Mouse (Mus musculus) hindbrain, embryonic 13.5 days (tissue): Measurements from ENCODE around the gene Aplp1. TPM values are rescaled to one million over a fixed set of nuclear protein-coding genes. Genes with fewer than 3 reads are reported as not detected.

Source experiments
- ATAC-seq: fragments of 200-750 bp; cut with Nextera tagmentation; 2 replicates; pipeline ENCODE4 v1.8.0; 2017; ENCODE audit warnings: moderate TSS enrichment; ENCODE audit not compliant: low FRiP score
- H3K27ac ChIP-seq: fragments of 300-500 bp; sonication (generic); 2 replicates; pipeline ENCODE4 v1.5.1; 2015; ENCODE audit warnings: inconsistent platforms, mild to moderate bottlenecking, moderate library complexity
- H3K27me3 ChIP-seq: fragments of 300-500 bp; sonication (generic); 2 replicates; pipeline ENCODE4 v1.6.1; 2015; ENCODE audit warnings: mild to moderate bottlenecking, inconsistent platforms
- H3K36me3 ChIP-seq: fragments of 300-500 bp; sonication (generic); 2 replicates; pipeline ENCODE4 v1.6.1; 2015; ENCODE audit warnings: mild to moderate bottlenecking, inconsistent platforms
- H3K4me1 ChIP-seq: fragments of 300-500 bp; sonication (generic); replicated peaks from 2 replicates; pipeline ENCODE4 v1.6.1; 2015; ENCODE audit warnings: inconsistent platforms
- H3K4me2 ChIP-seq: fragments of 300-500 bp; sonication (generic); 2 replicates; pipeline ENCODE4 v1.6.1; 2015; ENCODE audit warnings: inconsistent platforms, mild to moderate bottlenecking, moderate library complexity
- H3K4me3 ChIP-seq: fragments of 300-500 bp; sonication (generic); 2 replicates; pipeline ENCODE4 v1.5.1; 2015; ENCODE audit warnings: mild to moderate bottlenecking, inconsistent platforms
- H3K9ac ChIP-seq: fragments of 300-500 bp; sonication (generic); 2 replicates; pipeline ENCODE4 v1.6.1; 2015; ENCODE audit warnings: mild to moderate bottlenecking, inconsistent platforms
- H3K9me3 ChIP-seq: fragments of 300-500 bp; sonication (generic); 2 replicates; pipeline ENCODE4 v1.6.1; 2016; ENCODE audit warnings: inconsistent platforms
- WGBS: fragments of 180-500 bp; shearing (Covaris S2); methylation state at CpG from one replicate; pipeline ENCODE4 v1.1.7; 2015; 5-methylcytosine and 5-hydroxymethylcytosine counted together
- polyA plus RNA-seq: library from polyadenylated mRNA; unstranded; fragments of >200 nt; fragmentation: Nextera tagmentation; extraction: Ambion mirVana; gene quantifications from 2 replicates; pipeline ENCODE4 v1.2.1, GENCODE M21; 2015

Gene Aplp1
- polyA plus RNA-seq, 1 experiment from 2014 or later: 583 TPM

DNA sequence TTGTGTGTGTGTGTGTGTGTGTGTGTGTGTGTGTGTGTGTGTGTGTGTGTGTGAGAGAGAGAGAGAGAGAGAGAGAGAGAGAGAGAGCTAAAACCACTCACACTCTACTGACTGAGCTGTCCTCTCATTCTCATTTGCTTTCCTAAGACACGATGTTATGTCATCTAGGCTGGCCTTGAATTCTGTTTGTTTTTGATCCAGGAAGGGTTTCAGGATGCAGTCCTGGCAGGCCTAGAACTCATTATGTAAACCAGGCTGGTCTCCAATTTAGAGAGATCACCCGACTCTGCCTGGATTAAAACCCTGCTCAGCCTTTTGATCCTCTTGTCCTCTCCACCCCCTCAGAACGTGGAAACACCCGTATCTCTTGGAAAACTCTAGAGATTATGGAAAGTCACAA is 18.7 kb upstream of the Aplp1 start:
- no peak overlapping the region for H3K4me2 ChIP-seq

GRCm38 (mm10) chr7:30463568-30463967 is 18.2 kb upstream of the Aplp1 start:
- WGBS: 26% methylated on average over 7 of the region's 7 CpGs
- Histone ChIP-seq H3K4me3 (no peak overlapping the region), H3K36me3 (no peaks in the 10 kb centered on the region), H3K9ac (no peak overlapping the region), H3K27ac (no peak overlapping the region), H3K27me3 (peaks cover 97% of the 10 kb centered on the region), H3K9me3 (no peaks in the 10 kb centered on the region), H3K4me2 (no peak overlapping the region), H3K4me1 (peaks cover 28% of the 10 kb centered on the region)
- ATAC-seq: no peak

More for the DNA sequence above, 18.7 kb upstream of the Aplp1 start:
- Histone ChIP-seq H3K36me3 (no peaks in the 10 kb centered on the region), H3K27me3 (peaks cover 94% of the 10 kb centered on the region), H3K4me3 (no peak overlapping the region), H3K4me1 (peaks cover 24% of the 10 kb centered on the region), H3K27ac (no peak overlapping the region), H3K9me3 (no peaks in the 10 kb centered on the region), H3K9ac (no peak overlapping the region)
- no peak for ATAC-seq
- WGBS: 30% methylated on average over 4 of the region's 4 CpGs

- Histone ChIP-seq H3K27me3 (peaks cover 96% of the 10 kb centered on the region), H3K4me2 (no peak overlapping the region), H3K27ac (no peak overlapping the region), H3K9ac (no peak overlapping the region), H3K4me3 (no peak overlapping the region), H3K9me3 (no peaks in the 10 kb centered on the region), H3K36me3 (no peaks in the 10 kb centered on the region), H3K4me1 (peaks cover 39% of the 10 kb centered on the region)
- WGBS: 24% methylated on average over 6 of the region's 6 CpGs
- no peak for ATAC-seq
These were observed 14.1 kb upstream of the Aplp1 start for GRCm38 (mm10) chr7:30459484-30459883.

DNA sequence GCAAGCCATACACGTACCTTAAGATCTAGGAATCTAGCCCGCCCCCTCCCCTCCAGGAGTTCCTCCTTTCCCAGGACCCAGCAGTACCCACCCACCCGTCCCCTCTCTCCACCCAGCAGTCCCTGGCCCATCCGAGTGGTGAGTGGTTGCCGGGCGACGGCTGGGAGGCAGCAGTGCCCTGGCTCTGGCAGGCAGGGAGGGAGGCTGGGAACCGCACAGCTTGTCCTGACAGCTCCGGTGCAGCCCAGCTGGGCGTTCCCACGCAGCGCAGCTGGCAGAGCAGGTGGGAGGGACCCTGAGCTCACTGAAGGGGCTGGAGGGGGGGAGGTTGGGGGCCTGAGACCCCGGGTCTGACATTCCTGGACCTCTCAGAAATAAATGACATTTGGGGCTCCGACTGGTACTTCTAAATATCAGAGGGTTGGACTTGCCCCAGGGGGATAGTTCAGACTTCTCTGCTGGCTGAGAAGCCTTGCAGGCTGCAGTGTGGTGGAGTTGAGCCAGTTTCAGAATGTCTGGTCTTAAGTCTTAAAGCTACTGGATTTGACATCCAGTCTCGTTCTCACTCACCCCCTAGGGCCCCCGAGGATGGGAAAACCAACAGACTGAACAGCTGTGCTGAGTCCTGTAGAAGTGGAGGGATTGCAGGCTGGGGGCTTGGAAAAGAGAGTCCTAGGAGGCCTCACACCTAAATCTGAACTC is 12.4 kb upstream of the Aplp1 start, which contains the start of the genes Kirrel2 and Nphs1:
Gene Kirrel2, minus strand, starts transcription at position 62 of the 702 bp plus-strand sequence.
Gene Nphs1, plus strand, starts transcription at position 687 of the 702 bp plus-strand sequence.
- no peaks in the 10 kb centered on the region for H3K36me3 ChIP-seq
- peak; percentile 85 for ATAC-seq
- WGBS: 2% methylated on average over 16 of the region's 16 CpGs
- H3K27me3 ChIP-seq: peaks cover 97% of the 10 kb centered on the region
- H3K9ac ChIP-seq: peak within 1 kb of the TSS; percentile 63
- no peaks in the 10 kb centered on the region for H3K9me3 ChIP-seq
- H3K4me1 ChIP-seq: peaks cover 49% of the 10 kb centered on the region
- peak within 1 kb of the TSS; percentile 57 for H3K4me2 ChIP-seq
- H3K27ac ChIP-seq: peak within 1 kb of the TSS; percentile 64
- peak within 1 kb of the TSS; percentile 32 for H3K4me3 ChIP-seq

- Histone ChIP-seq H3K36me3 (no peaks in the 10 kb centered on the region), H3K27ac (0 out of 2 replicates have a peak overlapping the region, but pooled peaks have one; percentile 35), H3K4me3 (peak overlapping the region; percentile 32), H3K4me1 (peaks cover 49% of the 10 kb centered on the region), H3K9me3 (no peaks in the 10 kb centered on the region), H3K27me3 (peaks cover 96% of the 10 kb centered on the region), H3K4me2 (peak overlapping the region; percentile 57), H3K9ac (peak overlapping the region; percentile 63)
- ATAC-seq: peak; percentile 28; the same call in 1 of the 2 replicates
- under 1% methylated on average over 31 of the region's 31 CpGs for WGBS
These were observed 11.7 kb upstream of the Aplp1 start for GRCm38 (mm10) chr7:30456911-30457628.

DNA sequence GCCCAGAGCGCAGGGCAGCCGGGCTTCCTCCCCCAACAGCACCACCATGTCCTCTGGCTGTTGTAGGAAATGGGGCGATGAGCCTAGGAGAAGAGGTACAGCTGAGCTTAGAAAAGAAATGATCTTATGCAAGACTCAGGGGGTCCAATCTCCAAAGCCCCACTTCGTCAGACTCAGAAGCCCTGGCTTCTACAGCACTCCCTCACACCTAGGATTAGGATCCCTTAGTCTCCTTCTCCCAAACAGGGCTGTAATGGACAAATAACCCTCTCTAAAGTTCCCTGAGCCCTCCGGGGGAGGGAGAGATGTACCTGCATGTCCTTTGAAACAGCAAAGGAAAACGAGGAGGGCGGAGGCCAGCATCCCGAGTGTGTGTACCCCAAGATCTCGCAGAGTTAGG is 11.2 kb upstream of the Aplp1 start:
- Histone ChIP-seq H3K27me3 (peaks cover 93% of the 10 kb centered on the region), H3K9me3 (no peaks in the 10 kb centered on the region), H3K9ac (peak overlapping the region; percentile 63; the same call in 1 of the 2 replicates), H3K36me3 (no peaks in the 10 kb centered on the region), H3K27ac (0 out of 2 replicates have a peak overlapping the region, but pooled peaks have one; percentile 35), H3K4me1 (peaks cover 49% of the 10 kb centered on the region), H3K4me3 (peak overlapping the region; percentile 32), H3K4me2 (peak overlapping the region; percentile 57)
- ATAC-seq: no peak
- WGBS: 1% methylated on average over 9 of the region's 9 CpGs

GRCm38 (mm10) chr7:30454259-30454658 is 8.9 kb upstream of the Aplp1 start:
- peak overlapping the region; percentile 24 for H3K4me3 ChIP-seq
- 8% methylated on average over 6 of the region's 6 CpGs for WGBS
- H3K4me2 ChIP-seq: peak overlapping the region; percentile 42
- H3K36me3 ChIP-seq: no peaks in the 10 kb centered on the region
- no peak for ATAC-seq
- no peak overlapping the region for H3K9ac ChIP-seq
- no peak overlapping the region for H3K27ac ChIP-seq
- peaks cover 74% of the 10 kb centered on the region for H3K27me3 ChIP-seq
- H3K4me1 ChIP-seq: peaks cover 41% of the 10 kb centered on the region
- no peaks in the 10 kb centered on the region for H3K9me3 ChIP-seq

DNA sequence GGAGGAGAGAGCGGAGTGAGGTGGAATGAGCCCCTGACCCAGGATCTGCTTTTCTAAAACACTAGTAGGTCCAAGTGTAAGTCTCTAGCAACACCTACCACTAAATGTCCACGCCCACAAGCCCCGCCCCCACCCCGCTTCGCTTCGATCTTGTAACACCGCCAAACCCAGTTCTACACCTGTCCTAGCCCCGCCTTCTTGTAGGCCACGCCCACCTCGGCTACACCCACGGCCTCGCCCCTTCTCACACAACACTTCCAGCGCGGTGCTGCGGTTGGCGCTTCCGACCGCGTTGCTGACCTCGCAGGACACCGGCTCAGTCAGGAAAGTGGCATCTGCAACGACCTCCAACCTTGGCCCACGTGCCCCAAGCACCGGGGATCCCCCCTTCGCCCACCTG is 8.4 kb upstream of the Aplp1 start:
- Histone ChIP-seq H3K9me3 (no peaks in the 10 kb centered on the region), H3K9ac (peak overlapping the region; percentile 29), H3K4me3 (peak overlapping the region; percentile 24), H3K4me2 (peak overlapping the region; percentile 42), H3K27me3 (peaks cover 70% of the 10 kb centered on the region), H3K4me1 (peaks cover 36% of the 10 kb centered on the region), H3K27ac (no peak overlapping the region), H3K36me3 (no peaks in the 10 kb centered on the region)
- ATAC-seq: no peak
- WGBS: 3% methylated on average over 25 of the region's 25 CpGs

- peaks cover 32% of the 10 kb centered on the region for H3K4me1 ChIP-seq
- H3K4me3 ChIP-seq: peak overlapping the region; percentile 24
- H3K36me3 ChIP-seq: no peaks in the 10 kb centered on the region
- H3K9me3 ChIP-seq: no peaks in the 10 kb centered on the region
- H3K9ac ChIP-seq: peak overlapping the region; percentile 29
- peak overlapping the region; percentile 42 for H3K4me2 ChIP-seq
- WGBS: 19% methylated on average over 25 of the region's 25 CpGs
- H3K27ac ChIP-seq: no peak overlapping the region
- ATAC-seq: no peak
- peaks cover 65% of the 10 kb centered on the region for H3K27me3 ChIP-seq
These were observed 8.0 kb upstream of the Aplp1 start for GRCm38 (mm10) chr7:30453327-30453726.

- H3K4me2 ChIP-seq: no peak overlapping the region
- WGBS: 77% methylated on average over 7 of the region's 7 CpGs
- no peak overlapping the region for H3K27ac ChIP-seq
- H3K4me1 ChIP-seq: peaks cover 22% of the 10 kb centered on the region
- no peak for ATAC-seq
- H3K9ac ChIP-seq: no peak overlapping the region
- no peak overlapping the region for H3K4me3 ChIP-seq
- no peaks in the 10 kb centered on the region for H3K9me3 ChIP-seq
- H3K36me3 ChIP-seq: no peaks in the 10 kb centered on the region
- peaks cover 34% of the 10 kb centered on the region for H3K27me3 ChIP-seq
These were observed 4.9 kb upstream of the Aplp1 start for GRCm38 (mm10) chr7:30450241-30450640.

GRCm38 (mm10) chr7:30444154-30444970 is 973 bp downstream of the Aplp1 start:
- no peaks in the 10 kb centered on the region for H3K9me3 ChIP-seq
- H3K4me3 ChIP-seq: peak overlapping the region; percentile 87
- peak overlapping the region; percentile 99 for H3K27ac ChIP-seq
- peaks cover 39% of the 10 kb centered on the region for H3K36me3 ChIP-seq
- H3K4me2 ChIP-seq: peak overlapping the region; percentile 91
- under 1% methylated on average over 35 of the region's 38 CpGs for WGBS
- peaks cover 42% of the 10 kb centered on the region for H3K4me1 ChIP-seq
- H3K9ac ChIP-seq: peak overlapping the region; percentile 99
- H3K27me3 ChIP-seq: no peaks in the 10 kb centered on the region
- peak; percentile 57 for ATAC-seq

DNA sequence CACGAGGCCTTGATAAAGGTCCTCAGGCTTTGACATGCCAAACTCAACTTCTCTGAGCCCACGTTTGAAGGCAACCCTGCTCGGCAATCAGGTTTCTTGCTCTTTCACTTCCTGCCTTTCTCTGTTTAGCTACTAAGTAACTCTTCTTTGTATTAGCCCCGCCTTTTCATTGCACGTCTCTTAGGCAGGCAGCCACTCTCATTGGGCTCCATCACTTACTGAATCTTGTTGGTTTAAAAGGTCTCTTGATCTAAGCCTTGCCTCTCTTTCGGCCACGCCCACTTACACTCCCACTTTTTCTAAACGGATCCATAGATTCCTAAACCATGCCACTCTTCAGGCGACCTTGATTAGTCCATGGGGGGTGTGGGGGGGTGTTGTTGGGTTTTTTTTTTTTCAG is 1.6 kb downstream of the Aplp1 start:
- H3K36me3 ChIP-seq: peaks cover 45% of the 10 kb centered on the region
- ATAC-seq: no peak

More for the DNA sequence above, 1.6 kb downstream of the Aplp1 start:
- H3K27me3 ChIP-seq: no peaks in the 10 kb centered on the region
- 13% methylated on average over 9 of the region's 9 CpGs for WGBS
- H3K9ac ChIP-seq: peak overlapping the region; percentile 99
- H3K4me2 ChIP-seq: peak overlapping the region; percentile 91
- H3K9me3 ChIP-seq: no peaks in the 10 kb centered on the region
- peak overlapping the region; percentile 99 for H3K27ac ChIP-seq
- H3K4me3 ChIP-seq: peak overlapping the region; percentile 87
- peaks cover 42% of the 10 kb centered on the region for H3K4me1 ChIP-seq
